Comparison of ENCODE assay signal across 10 mouse cellular contexts in genomic region chr12:54859531-54859930, GRCm38 (mm10). TPM values are rescaled to one million over a fixed set of nuclear protein-coding genes. Genes with fewer than 3 reads are reported as not detected.
DNase-seq lines count a peak whose midpoint lies in the region; ATAC-seq and TF ChIP-seq lines count a peak whose summit lies in the region.
"Had no signal": no experiment of that assay in that cellular context is flagged by ENCODE, and none has a peak within 500 bp of the region (broad histone marks: within the 10 kb centered on the region; RNA-seq: fewer than 3 reads in every experiment).

No protein-coding gene starts in this region.

- H3K9me3 ChIP-seq in lung, embryonic 14.5 days (ENCODE audit: low read depth, low read length): no peaks in the 10 kb centered on the region
- no peaks in the 10 kb centered on the region for H3K9me3 ChIP-seq in heart, embryonic 12.5 days (replicated peaks)
- no peaks in the 10 kb centered on the region for H3K9me3 ChIP-seq in midbrain, embryonic 16.5 days (replicated peaks; ENCODE audit: control insufficient read depth, low read length, poor library complexity, severe bottlenecking)
- H3K9me3 ChIP-seq: megakaryocyte, embryonic 14.5 days had no signal

- no peak overlapping the region for H3K9ac ChIP-seq in lung, embryonic 14.5 days
- no peak overlapping the region for H3K9ac ChIP-seq in heart, embryonic 12.5 days
- no peak overlapping the region for H3K9ac ChIP-seq in midbrain, embryonic 16.5 days (ENCODE audit: low read depth, low read length)

- H3K4me2 ChIP-seq in lung, embryonic 14.5 days: no peak overlapping the region; the same call in 1 of the 2 replicates
- peak overlapping the region; percentile 36 for H3K4me2 ChIP-seq in heart, embryonic 12.5 days
- H3K4me2 ChIP-seq in midbrain, embryonic 16.5 days (ENCODE audit: low read length): no peak overlapping the region

- no peak for TF ChIP-seq POLR2A in lung, adult 2 months (IDR thresholded peaks at IDR 0.05; ENCODE audit: borderline replicate concordance, extremely low read depth, low read depth, low read length)

- no peak overlapping the region for H3K4me3 ChIP-seq in lung, embryonic 14.5 days (ENCODE audit: low read depth, low read length)
- H3K4me3 ChIP-seq in lung, adult 2 months (replicated peaks; ENCODE audit: extremely low read depth, low read depth, low read length): no peak overlapping the region
- H3K4me3 ChIP-seq in heart, embryonic 12.5 days: no peak overlapping the region
- H3K4me3 ChIP-seq in midbrain, embryonic 16.5 days (ENCODE audit: low read depth, low read length): no peak overlapping the region
- H3K4me3 ChIP-seq: megakaryocyte, embryonic 14.5 days had no signal

- ATAC-seq in lung, embryonic 14.5 days (ENCODE audit: insufficient read depth): no peak
- no peak for ATAC-seq in heart, embryonic 12.5 days (ENCODE audit: insufficient number of reproducible peaks, low FRiP score)
- no peak for ATAC-seq in midbrain, embryonic 16.5 days

- WGBS in lung, embryonic 14.5 days: 39% methylated on average over 6 of the region's 6 CpGs
- 41% methylated on average over 6 of the region's 6 CpGs for WGBS in lung, adult 2 months
- 35% methylated on average over 6 of the region's 6 CpGs for WGBS in heart, embryonic 12.5 days
- WGBS in midbrain, embryonic 16.5 days: 67% methylated on average over 6 of the region's 6 CpGs

- H3K27ac ChIP-seq in lung, embryonic 14.5 days (ENCODE audit: low read depth): no peak overlapping the region
- H3K27ac ChIP-seq in heart, embryonic 12.5 days (ENCODE audit: poor library complexity, severe bottlenecking): peak overlapping the region; percentile 68
- H3K27ac ChIP-seq in midbrain, embryonic 16.5 days (ENCODE audit: low read length): no peak overlapping the region

- intact Hi-C loops in heart, postnatal 10 days (cut with DNase I): no loop called here

- H3K36me3 ChIP-seq in lung, embryonic 14.5 days (ENCODE audit: insufficient read depth): peaks cover 42% of the 10 kb centered on the region
- peaks cover 38% of the 10 kb centered on the region for H3K36me3 ChIP-seq in heart, embryonic 12.5 days
- peaks cover 6% of the 10 kb centered on the region for H3K36me3 ChIP-seq in midbrain, embryonic 16.5 days (ENCODE audit: control insufficient read depth, insufficient read depth, low read length)

- no peaks in the 10 kb centered on the region for H3K27me3 ChIP-seq in lung, embryonic 14.5 days (ENCODE audit: insufficient read depth, low read length)
- H3K27me3 ChIP-seq in heart, embryonic 12.5 days (replicated peaks): no peaks in the 10 kb centered on the region
- no peaks in the 10 kb centered on the region for H3K27me3 ChIP-seq in midbrain, embryonic 16.5 days (ENCODE audit: control insufficient read depth, insufficient read depth, low read depth, low read length)
- H3K27me3 ChIP-seq: megakaryocyte, embryonic 14.5 days had no signal

- peak; percentile 82 for DNase-seq in heart, adult 11 months
- no peak for DNase-seq in heart, postnatal 10 days
- peak; percentile 79 for DNase-seq in lung, embryonic 14.5 days
- no peak for DNase-seq in lung, adult 2 months
- peak; percentile 29 for DNase-seq in right cerebral cortex, postnatal 4 days
- no peak for DNase-seq in adrenal gland, postnatal 4 days (ENCODE audit: low spot score in 2 of 2)
- DNase-seq: adrenal gland, postnatal 36 days had no signal

- TF ChIP-seq CTCF in lung, embryonic 14.5 days (IDR thresholded peaks at IDR 0.05; ENCODE audit: low read depth): no peak
- no peak for TF ChIP-seq CTCF in lung, adult 2 months (IDR thresholded peaks at IDR 0.05; ENCODE audit: insufficient read depth, low read length)

- H3K4me1 ChIP-seq in lung, embryonic 14.5 days (ENCODE audit: insufficient read depth): no peaks in the 10 kb centered on the region
- H3K4me1 ChIP-seq in lung, adult 2 months (ENCODE audit: control insufficient read depth, insufficient read depth, low read length): peaks cover 3% of the 10 kb centered on the region
- peaks cover 16% of the 10 kb centered on the region for H3K4me1 ChIP-seq in heart, embryonic 12.5 days (replicated peaks)
- H3K4me1 ChIP-seq in midbrain, embryonic 16.5 days (ENCODE audit: control insufficient read depth, insufficient read depth, low read length): peaks cover 14% of the 10 kb centered on the region

RNA-seq across cellular contexts. Expression of gene Cfl2, which starts 3.1 kb away (rescaled TPM):
- total RNA-seq in heart, postnatal 10 days (2021): 100 to 1,000 TPM; 412 to 465 TPM
- polyA plus RNA-seq in lung, embryonic 14.5 days (2014; fragmentation: Nextera tagmentation; extraction: Ambion mirVana): 180 and 196 TPM in 2 replicates
- 12.5 and 27.8 TPM in 2 replicates for polyA plus RNA-seq in lung, adult 2 months (2012; rRNA removed)
- 405 and 431 TPM in 2 replicates for polyA plus RNA-seq in heart, embryonic 12.5 days (2016; fragmentation: Nextera tagmentation; extraction: Ambion mirVana)
- 100 to 1,000 TPM; 172 to 180 TPM for total RNA-seq in adrenal gland, postnatal 4 days (2021)
- 273 and 279 TPM in 2 replicates for polyA plus RNA-seq in midbrain, embryonic 16.5 days (2015; fragmentation: Nextera tagmentation; extraction: Ambion mirVana)

Comparison
In these comparisons a context has a peak if more than half of its experiments do, and no peak if none do; other contexts are left out.
1. DNase-seq: peak in heart, adult 11 months (single experiment), lung, embryonic 14.5 days (single experiment) and right cerebral cortex, postnatal 4 days (single experiment); none in heart, postnatal 10 days (0 of 2), lung, adult 2 months (single experiment) and adrenal gland, postnatal 4 days (0 of 2).